Mouse (Mus musculus): ENCODE results near the gene Slc35a3. TPM values are rescaled to one million over a fixed set of nuclear protein-coding genes. Genes with fewer than 3 reads are reported as not detected.

Gene Slc35a3
- total and polyA plus RNA-seq, 2 experiments from 2014 or later, result 7.0 to 18.3 TPM

DNA sequence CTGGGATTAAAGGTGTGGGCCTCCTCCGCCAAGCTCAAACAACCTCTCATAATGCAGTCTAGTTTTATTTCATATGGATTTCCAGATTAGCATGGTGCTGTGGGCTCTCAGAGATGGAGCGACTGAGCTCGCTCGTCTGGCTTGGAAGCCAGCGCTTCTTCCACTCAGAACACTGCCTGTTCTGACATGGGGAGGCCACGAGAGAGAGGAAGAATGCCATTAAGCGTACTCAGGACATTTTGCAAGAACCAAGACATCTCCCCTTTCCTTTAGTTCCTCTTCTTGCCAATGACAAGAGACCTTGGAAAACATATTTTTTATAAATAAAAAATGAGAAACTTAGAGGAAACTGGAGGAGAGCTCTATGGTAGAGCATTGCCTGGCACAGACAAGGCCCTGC is 63.8 kb downstream of the Slc35a3 start:
- TF ChIP-seq EP300 (IDR thresholded peaks at IDR 0.05; ENCODE audit: low read depth), result no peak
- TF ChIP-seq CTCF (IDR thresholded peaks at IDR 0.05; ENCODE audit: low read depth), result no peak
- Histone ChIP-seq H3K27me3 (ENCODE audit: control insufficient read depth, insufficient read depth, low read length) (no peaks in the 10 kb centered on the region), H3K4me2 (ENCODE audit: low read depth, low read length) (no peak overlapping the region), H3K4me1 (ENCODE audit: control insufficient read depth, insufficient read depth) (0 out of 2 replicates have a peak, but pooled peaks cover 10% of the 10 kb centered on the region), H3K9ac (replicated peaks; ENCODE audit: low read depth, low read length) (no peak overlapping the region), H3K36me3 (replicated peaks; ENCODE audit: control insufficient read depth, insufficient read depth, low read length) (peaks cover 42% of the 10 kb centered on the region), H3K9me3 (replicated peaks; ENCODE audit: control insufficient read depth, low read length) (no peaks in the 10 kb centered on the region), H3K4me3 (ENCODE audit: low read depth, low read length) (no peak overlapping the region), H3K27ac (ENCODE audit: low read depth) (no peak overlapping the region)
- no peak for DNase-seq (ENCODE audit: low spot score)
- 95% methylated on average over 7 of the region's 7 CpGs for WGBS
- no peak for ATAC-seq (ENCODE audit: insufficient read depth, low read depth)

DNA sequence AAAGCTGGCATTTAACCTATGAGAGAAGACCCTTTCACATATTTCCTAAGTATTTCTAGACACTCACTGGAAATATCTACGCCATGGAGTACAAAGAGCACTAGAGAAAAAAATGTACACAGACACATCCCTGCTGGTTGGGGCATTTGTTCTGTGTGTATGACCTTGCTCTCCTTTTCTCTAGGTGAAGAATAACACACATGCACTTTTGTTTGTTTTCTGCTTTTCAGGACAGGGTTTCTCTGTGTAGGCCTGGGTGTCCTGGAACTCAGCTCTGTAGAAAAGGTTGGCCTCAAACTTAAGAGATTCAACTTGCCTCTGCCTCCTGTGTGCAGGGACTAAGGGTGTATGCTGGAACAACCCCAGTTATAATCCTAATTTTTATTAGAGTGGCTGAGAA is 66.2 kb downstream of the Slc35a3 start:
- Histone ChIP-seq H3K36me3 (replicated peaks; ENCODE audit: control insufficient read depth, insufficient read depth, low read length) (peaks cover 62% of the 10 kb centered on the region), H3K4me3 (ENCODE audit: low read depth, low read length) (no peak overlapping the region), H3K4me2 (ENCODE audit: low read depth, low read length) (no peak overlapping the region), H3K27me3 (ENCODE audit: control insufficient read depth, insufficient read depth, low read length) (no peaks in the 10 kb centered on the region), H3K27ac (ENCODE audit: low read depth) (no peak overlapping the region), H3K9ac (replicated peaks; ENCODE audit: low read depth, low read length) (no peak overlapping the region), H3K9me3 (replicated peaks; ENCODE audit: control insufficient read depth, low read length) (no peaks in the 10 kb centered on the region), H3K4me1 (ENCODE audit: control insufficient read depth, insufficient read depth) (no peaks in the 10 kb centered on the region)
- 93% methylated on average over 1 of the region's 1 CpGs for WGBS
- DNase-seq (ENCODE audit: low spot score) (no peak), ATAC-seq (ENCODE audit: insufficient read depth, low read depth) (no peak)
- TF ChIP-seq EP300 (IDR thresholded peaks at IDR 0.05; ENCODE audit: low read depth), result no peak
- TF ChIP-seq CTCF (IDR thresholded peaks at IDR 0.05; ENCODE audit: low read depth), result no peak

DNA sequence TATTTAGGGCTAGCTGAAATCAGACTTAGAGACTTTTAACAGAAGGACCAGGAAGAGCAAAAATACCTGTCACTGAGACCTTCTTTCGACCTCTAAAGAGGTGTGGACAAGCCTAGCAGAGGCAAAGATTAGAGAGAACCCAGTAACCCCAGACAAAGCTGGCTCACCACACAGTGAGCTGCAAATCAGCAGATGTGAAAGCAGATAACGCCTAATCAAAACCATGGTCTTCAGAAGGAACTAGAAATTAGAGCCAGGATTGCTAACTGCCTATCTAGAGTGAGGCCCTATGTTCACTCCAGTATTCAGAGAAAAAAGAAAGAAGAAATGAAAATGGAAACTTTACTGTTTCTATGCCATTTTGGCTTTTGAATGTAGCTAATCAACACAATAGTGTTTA is 70.3 kb downstream of the Slc35a3 start:
- H3K9me3 ChIP-seq (replicated peaks; ENCODE audit: control insufficient read depth, low read length), result no peaks in the 10 kb centered on the region
- H3K9ac ChIP-seq (replicated peaks; ENCODE audit: low read depth, low read length), result no peak overlapping the region
- H3K27ac ChIP-seq (ENCODE audit: low read depth), result no peak overlapping the region
- no peak for ATAC-seq (ENCODE audit: insufficient read depth, low read depth)
- TF ChIP-seq EP300 (IDR thresholded peaks at IDR 0.05; ENCODE audit: low read depth), result no peak
- TF ChIP-seq CTCF (IDR thresholded peaks at IDR 0.05; ENCODE audit: low read depth), result no peak
- no peaks in the 10 kb centered on the region for H3K4me1 ChIP-seq (ENCODE audit: control insufficient read depth, insufficient read depth)
- WGBS, result 75% methylated on average over 2 of the region's 2 CpGs
- H3K4me3 ChIP-seq (ENCODE audit: low read depth, low read length), result no peak overlapping the region
- H3K27me3 ChIP-seq (ENCODE audit: control insufficient read depth, insufficient read depth, low read length), result no peaks in the 10 kb centered on the region
- no peak for DNase-seq (ENCODE audit: low spot score)
- H3K36me3 ChIP-seq (replicated peaks; ENCODE audit: control insufficient read depth, insufficient read depth, low read length), result peaks cover 89% of the 10 kb centered on the region
- no peak overlapping the region for H3K4me2 ChIP-seq (ENCODE audit: low read depth, low read length)

DNA sequence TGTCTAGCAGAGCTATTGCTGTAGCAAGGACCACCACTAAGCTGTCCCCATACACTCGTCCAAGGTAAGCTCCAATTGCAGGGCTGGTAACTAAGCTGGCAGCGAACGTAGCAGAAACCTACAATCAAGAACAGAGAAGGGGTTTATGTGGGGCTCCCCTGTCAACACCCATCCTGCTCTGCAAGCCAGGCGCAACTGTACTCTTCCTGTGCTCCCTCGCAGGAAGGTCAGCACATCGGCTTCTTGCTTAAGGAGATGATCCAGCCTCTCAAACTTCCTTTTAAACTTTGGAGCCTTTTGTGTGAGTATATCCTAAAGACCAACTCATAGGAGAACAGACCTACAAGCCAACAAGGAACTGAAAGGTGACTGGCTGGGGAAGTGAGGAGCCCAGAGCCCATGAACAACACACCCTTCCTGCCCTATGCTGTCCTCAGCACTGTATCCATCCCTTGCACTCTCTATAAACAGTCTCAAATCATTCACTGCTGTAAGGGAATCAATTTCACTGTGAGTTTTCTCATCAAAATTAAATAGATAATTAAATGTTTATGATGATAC is 70.7 kb downstream of the Slc35a3 start:
- Histone ChIP-seq H3K27ac (ENCODE audit: low read depth) (no peak overlapping the region), H3K4me2 (ENCODE audit: low read depth, low read length) (no peak overlapping the region), H3K9ac (replicated peaks; ENCODE audit: low read depth, low read length) (no peak overlapping the region), H3K9me3 (replicated peaks; ENCODE audit: control insufficient read depth, low read length) (no peaks in the 10 kb centered on the region), H3K27me3 (ENCODE audit: control insufficient read depth, insufficient read depth, low read length) (no peaks in the 10 kb centered on the region), H3K4me3 (ENCODE audit: low read depth, low read length) (no peak overlapping the region), H3K4me1 (ENCODE audit: control insufficient read depth, insufficient read depth) (no peaks in the 10 kb centered on the region), H3K36me3 (replicated peaks; ENCODE audit: control insufficient read depth, insufficient read depth, low read length) (peaks cover 89% of the 10 kb centered on the region)
- ATAC-seq (ENCODE audit: insufficient read depth, low read depth), result no peak
- TF ChIP-seq EP300 (IDR thresholded peaks at IDR 0.05; ENCODE audit: low read depth) (no peak), CTCF (IDR thresholded peaks at IDR 0.05; ENCODE audit: low read depth) (no peak)
- WGBS, result 82% methylated on average over 6 of the region's 6 CpGs
- no peak for DNase-seq (ENCODE audit: low spot score)

DNA sequence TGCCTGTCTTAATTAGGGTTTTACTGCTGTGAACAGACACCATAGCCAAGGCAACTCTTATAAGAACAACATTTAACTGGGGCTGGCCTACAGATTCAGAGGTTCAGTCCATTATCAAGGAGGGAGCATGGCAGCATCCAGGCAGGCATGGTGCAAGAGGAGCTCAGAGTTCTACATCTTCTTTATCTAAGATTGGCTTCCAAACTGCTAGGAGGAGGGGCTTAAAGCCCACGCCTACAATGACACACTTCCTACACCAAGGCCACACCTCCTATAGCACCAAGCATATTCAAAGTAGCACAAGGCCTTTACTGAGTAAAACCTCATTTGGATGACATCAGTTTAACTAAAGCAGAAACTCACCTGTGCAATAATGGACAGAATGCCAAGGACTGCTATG is 72.6 kb downstream of the Slc35a3 start:
- ATAC-seq (ENCODE audit: insufficient read depth, low read depth), result no peak
- Histone ChIP-seq H3K9me3 (replicated peaks; ENCODE audit: control insufficient read depth, low read length) (no peaks in the 10 kb centered on the region), H3K36me3 (replicated peaks; ENCODE audit: control insufficient read depth, insufficient read depth, low read length) (peaks cover 91% of the 10 kb centered on the region), H3K4me2 (ENCODE audit: low read depth, low read length) (no peak overlapping the region), H3K27ac (ENCODE audit: low read depth) (no peak overlapping the region), H3K27me3 (ENCODE audit: control insufficient read depth, insufficient read depth, low read length) (no peaks in the 10 kb centered on the region), H3K9ac (replicated peaks; ENCODE audit: low read depth, low read length) (no peak overlapping the region), H3K4me3 (ENCODE audit: low read depth, low read length) (no peak overlapping the region), H3K4me1 (ENCODE audit: control insufficient read depth, insufficient read depth) (no peaks in the 10 kb centered on the region)
- DNase-seq (ENCODE audit: low spot score), result no peak
- TF ChIP-seq CTCF (IDR thresholded peaks at IDR 0.05; ENCODE audit: low read depth) (no peak), EP300 (IDR thresholded peaks at IDR 0.05; ENCODE audit: low read depth) (no peak)
- 83% methylated on average over 1 of the region's 1 CpGs for WGBS

DNA sequence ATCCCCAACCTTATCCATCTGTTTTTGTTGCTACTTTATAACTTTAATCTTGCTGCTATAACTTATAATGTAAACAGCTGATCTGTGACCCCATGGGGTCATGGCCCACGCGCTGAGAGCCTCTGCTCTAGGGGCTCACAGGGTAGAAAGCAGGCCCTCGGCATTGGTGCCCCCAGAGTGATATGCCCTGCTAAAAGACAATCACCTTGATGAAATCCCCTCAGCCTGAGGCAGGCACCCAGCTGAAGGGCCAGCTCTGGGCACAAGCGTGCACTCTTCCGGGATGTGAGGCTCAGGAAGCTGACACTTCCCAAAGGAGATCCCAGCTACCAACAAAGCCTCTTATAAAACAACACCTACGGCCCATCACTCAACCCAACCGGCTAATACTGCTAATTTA is 74.1 kb downstream of the Slc35a3 start:
- H3K36me3 ChIP-seq (replicated peaks; ENCODE audit: control insufficient read depth, insufficient read depth, low read length), result peaks cover 93% of the 10 kb centered on the region
- TF ChIP-seq CTCF (IDR thresholded peaks at IDR 0.05; ENCODE audit: low read depth), result no peak
- no peak for TF ChIP-seq EP300 (IDR thresholded peaks at IDR 0.05; ENCODE audit: low read depth)
- H3K4me2 ChIP-seq (ENCODE audit: low read depth, low read length), result no peak overlapping the region
- WGBS, result 92% methylated on average over 7 of the region's 7 CpGs
- H3K9ac ChIP-seq (replicated peaks; ENCODE audit: low read depth, low read length), result no peak overlapping the region
- DNase-seq (ENCODE audit: low spot score) (no peak), ATAC-seq (ENCODE audit: insufficient read depth, low read depth) (no peak)
- H3K27ac ChIP-seq (ENCODE audit: low read depth), result no peak overlapping the region
- H3K4me1 ChIP-seq (ENCODE audit: control insufficient read depth, insufficient read depth), result no peaks in the 10 kb centered on the region
- no peak overlapping the region for H3K4me3 ChIP-seq (ENCODE audit: low read depth, low read length)
- no peaks in the 10 kb centered on the region for H3K27me3 ChIP-seq (ENCODE audit: control insufficient read depth, insufficient read depth, low read length)
- no peaks in the 10 kb centered on the region for H3K9me3 ChIP-seq (replicated peaks; ENCODE audit: control insufficient read depth, low read length)

Measured in heart, postnatal 0 days (tissue).